Mouse (Mus musculus): ENCODE measurements around the gene Dock6. TPM values are rescaled to one million over a fixed set of nuclear protein-coding genes. Genes with fewer than 3 reads are reported as not detected.
A peak's percentile ranks its signal among the peaks of the same experiment; 100 is the strongest.

The Dock6 gene
- total RNA-seq, 2 experiments from 2014 or later = 23.5 to 25.2 TPM

GRCm38 (mm10) chr9:21849691-21850677, 2.5 kb downstream of the Dock6 start:
- intact Hi-C loops (cut with DNase I) = no loop called here
- no peak for DNase-seq (ENCODE audit: extremely low spot score in 1 of 2, low spot score in 2 of 2)

DNA sequence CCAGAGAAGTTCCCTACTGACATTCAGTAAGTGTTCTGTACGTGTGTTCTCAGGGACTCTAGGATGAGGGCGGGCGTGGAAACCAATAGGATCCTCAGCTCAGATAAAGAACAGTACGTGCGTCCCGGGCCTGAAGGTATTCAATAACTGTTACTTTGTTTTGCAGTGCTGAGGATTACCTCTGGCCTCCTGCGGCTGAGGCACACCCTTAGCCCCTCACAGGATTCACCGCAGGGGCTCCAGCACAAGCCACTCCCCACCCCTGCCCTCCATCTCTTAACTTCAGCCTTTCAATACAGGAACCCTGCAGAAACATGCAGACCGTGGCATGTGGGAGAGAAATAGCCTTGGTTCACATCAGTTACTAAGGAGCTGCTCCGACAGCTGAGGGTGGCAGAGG, 4.5 kb downstream of the Dock6 start:
- DNase-seq (ENCODE audit: extremely low spot score in 1 of 2, low spot score in 2 of 2) = no peak
- intact Hi-C loops (cut with DNase I) = no loop called here

DNA sequence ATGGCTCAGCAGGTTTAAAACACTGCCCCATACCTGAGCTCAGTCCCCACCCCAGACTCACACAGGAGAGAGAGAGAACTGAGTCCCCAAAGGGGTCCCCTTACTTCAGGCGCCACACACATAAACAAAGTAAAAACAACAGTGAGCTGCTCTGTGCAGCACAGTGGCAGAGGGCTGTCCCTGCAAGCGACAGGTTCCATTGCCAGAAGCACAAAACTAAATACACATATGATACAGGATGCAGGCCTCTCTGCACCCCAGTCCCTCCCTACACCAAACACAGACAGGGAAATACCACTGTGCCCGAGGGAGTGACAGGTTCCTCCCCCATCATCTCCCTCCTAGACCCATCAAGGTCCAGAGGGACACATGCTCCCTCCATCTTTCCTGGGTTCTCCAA, 5.0 kb downstream of the Dock6 start:
- intact Hi-C loops (cut with DNase I) = no loop called here
- no peak for DNase-seq (ENCODE audit: extremely low spot score in 1 of 2, low spot score in 2 of 2)

GRCm38 (mm10) chr9:21846755-21847341, 5.6 kb downstream of the Dock6 start:
- intact Hi-C loops (cut with DNase I) = no loop called here
- DNase-seq (ENCODE audit: extremely low spot score in 1 of 2, low spot score in 2 of 2) = peak in 1 of 2 experiments; percentile 88

DNA sequence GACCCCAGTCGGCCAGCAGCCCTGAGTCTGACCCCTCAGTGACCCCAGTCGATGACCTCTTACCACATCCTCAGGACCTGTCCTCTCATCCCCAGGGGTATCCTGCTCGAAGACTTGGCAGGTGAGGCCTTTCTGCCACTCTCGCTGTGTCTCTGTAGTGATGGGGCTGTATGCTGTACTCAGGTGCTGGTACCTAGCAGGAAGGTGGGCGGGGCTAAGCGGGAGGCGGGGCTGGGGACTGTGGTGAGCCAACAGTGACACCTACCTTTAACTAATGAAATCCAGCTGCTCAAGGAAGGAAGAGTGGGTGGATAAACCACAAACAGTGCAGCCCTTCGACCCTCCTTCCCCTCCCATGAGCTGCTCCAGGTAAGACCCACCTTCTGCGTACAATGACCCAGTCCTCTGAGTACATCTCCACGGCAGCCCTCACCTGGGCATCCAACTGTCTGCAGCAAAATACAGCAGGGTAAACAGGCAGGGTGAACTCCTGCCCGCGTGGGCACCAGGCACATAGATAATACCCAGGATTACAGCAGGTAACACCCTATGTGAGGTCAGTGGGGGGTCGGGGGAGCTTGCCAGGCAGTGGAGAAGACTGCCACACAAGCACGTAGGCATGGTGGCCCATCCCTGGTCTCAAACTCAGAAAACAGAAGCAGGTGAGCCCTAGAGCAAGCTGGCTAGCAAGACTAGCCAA, 6.9 kb downstream of the Dock6 start:
- intact Hi-C loops (cut with DNase I) = no loop called here
- DNase-seq (ENCODE audit: extremely low spot score in 1 of 2, low spot score in 2 of 2) = no peak

DNA sequence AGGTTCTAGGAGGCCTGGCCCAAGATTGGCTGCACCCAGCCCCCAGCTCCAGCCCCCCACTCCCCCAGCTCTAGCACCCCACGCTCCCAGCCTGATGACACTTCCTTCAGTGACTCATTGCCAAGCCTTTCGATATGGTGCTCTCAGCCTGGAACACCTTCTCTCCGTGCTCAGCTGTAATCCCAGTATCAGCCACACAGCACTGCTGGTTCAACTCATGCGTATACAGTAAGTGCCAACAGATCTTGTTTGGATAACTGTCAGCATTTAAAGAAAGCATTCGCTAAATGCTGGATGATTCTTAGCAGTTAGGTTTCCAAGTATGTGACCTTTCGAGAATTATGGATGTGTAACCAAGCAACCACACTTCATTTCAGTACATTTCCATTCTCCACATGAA, 9.3 kb downstream of the Dock6 start:
- DNase-seq (ENCODE audit: extremely low spot score in 1 of 2, low spot score in 2 of 2) = no peak
- intact Hi-C loops (cut with DNase I) = no loop called here

DNA sequence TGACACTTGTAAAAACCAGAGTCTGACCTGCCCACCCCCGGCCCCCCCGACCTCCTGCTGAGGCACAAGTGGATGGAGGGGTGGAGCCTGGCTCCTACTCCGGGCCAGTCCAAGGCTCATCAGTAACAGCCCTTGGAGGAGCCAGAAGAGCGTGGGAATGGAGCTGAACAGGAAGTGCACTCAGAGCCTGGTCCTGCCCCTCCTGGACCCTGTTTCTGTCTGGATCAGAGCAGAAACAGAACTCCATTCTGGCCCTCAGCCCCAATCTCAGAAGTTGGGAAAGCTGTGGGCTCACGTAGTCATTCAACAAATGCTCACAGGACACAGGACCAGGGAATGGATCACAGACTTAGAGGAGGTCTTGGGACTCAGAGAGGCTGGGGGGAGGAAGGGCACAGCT, 10.0 kb downstream of the Dock6 start:
- intact Hi-C loops (cut with DNase I) = no loop called here
- DNase-seq (ENCODE audit: extremely low spot score in 1 of 2, low spot score in 2 of 2) = peak in 1 of 2 experiments; percentile 62

- no peak for DNase-seq (ENCODE audit: extremely low spot score in 1 of 2, low spot score in 2 of 2)
Measured at GRCm38 (mm10) chr9:21841340-21841739, 11.1 kb downstream of the Dock6 start.

DNA sequence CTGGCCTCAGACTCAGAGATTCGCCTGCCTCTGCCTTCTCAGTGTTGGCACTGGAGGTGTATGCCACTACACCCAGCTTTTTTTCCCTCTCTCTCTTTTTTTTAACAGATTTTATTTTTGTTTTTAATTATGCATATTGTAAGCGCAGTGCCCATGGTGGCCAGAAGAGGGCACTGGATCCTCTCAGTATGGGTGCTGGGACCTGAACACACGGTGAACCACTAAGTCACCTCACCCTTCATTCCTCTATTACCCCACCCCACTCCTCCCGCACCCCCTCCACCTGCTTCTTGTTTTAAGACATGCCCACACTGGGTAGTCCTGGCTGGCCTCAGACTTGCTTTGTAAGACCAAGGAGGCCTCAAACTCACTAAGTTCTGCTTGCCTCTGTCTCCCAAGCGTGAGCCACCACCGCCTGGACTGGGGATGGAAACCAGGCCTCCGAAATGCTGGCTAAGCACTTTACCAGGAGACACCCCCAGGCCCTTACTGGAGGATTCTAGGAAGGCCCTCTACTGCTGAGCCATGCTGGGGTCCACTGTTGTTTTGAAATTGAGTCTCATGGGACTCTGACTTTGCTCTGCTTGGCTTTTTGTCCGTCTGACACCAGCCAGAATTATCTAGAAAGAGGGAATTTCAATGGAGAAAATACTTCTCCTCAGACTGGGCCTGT, 12.2 kb downstream of the Dock6 start:
- intact Hi-C loops (cut with DNase I) = no loop called here
- DNase-seq (ENCODE audit: extremely low spot score in 1 of 2, low spot score in 2 of 2) = no peak

More at GRCm38 (mm10) chr9:21841340-21841739, 11.1 kb downstream of the Dock6 start:
- intact Hi-C loops (cut with DNase I) = no loop called here

- no peak for DNase-seq (ENCODE audit: extremely low spot score in 1 of 2, low spot score in 2 of 2)
- intact Hi-C loops (cut with DNase I) = no loop called here
Measured at GRCm38 (mm10) chr9:21837690-21838089, 14.7 kb downstream of the Dock6 start.

DNA sequence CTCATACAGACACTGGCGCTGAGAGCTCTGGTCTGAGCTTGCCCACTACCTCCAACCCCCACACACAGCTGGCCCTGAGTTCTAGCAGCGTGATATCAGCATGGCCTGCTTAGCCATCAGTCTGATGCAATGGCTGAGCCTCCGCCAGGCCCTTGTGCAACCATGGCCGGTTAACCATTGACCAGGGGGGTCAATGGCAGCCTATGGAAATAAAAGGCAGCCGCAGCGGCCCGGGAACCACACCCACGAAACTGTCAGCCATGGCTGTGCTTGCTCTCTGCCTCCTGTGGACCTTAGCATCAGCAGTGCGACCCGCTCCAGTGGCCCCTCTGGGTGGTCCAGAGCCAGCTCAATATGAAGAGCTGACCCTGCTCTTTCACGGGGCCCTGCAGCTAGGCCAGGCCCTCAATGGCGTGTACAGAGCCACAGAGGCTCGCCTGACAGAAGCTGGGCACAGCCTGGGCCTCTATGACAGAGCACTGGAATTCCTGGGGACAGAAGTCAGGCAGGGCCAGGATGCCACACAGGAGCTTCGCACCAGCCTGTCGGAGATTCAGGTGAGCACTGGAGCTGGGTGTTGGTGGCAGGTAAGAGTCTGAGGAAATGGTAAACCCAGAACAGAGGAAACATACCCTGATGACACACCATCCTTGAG, 17.1 kb downstream of the Dock6 start, which contains the start of gene Angptl8:
Gene Angptl8, plus strand, starts transcription at position 253 of the 655 bp plus-strand sequence.
- DNase-seq (ENCODE audit: extremely low spot score in 1 of 2, low spot score in 2 of 2) = no peak
- intact Hi-C loops (cut with DNase I) = no loop called here

GRCm38 (mm10) chr9:21831558-21832240, 20.7 kb downstream of the Dock6 start:
- intact Hi-C loops (cut with DNase I) = no loop called here
- no peak for DNase-seq (ENCODE audit: extremely low spot score in 1 of 2, low spot score in 2 of 2)

GRCm38 (mm10) chr9:21830936-21831335, 21.5 kb downstream of the Dock6 start:
- DNase-seq (ENCODE audit: extremely low spot score in 1 of 2, low spot score in 2 of 2) = no peak
- intact Hi-C loops (cut with DNase I) = no loop called here

DNA sequence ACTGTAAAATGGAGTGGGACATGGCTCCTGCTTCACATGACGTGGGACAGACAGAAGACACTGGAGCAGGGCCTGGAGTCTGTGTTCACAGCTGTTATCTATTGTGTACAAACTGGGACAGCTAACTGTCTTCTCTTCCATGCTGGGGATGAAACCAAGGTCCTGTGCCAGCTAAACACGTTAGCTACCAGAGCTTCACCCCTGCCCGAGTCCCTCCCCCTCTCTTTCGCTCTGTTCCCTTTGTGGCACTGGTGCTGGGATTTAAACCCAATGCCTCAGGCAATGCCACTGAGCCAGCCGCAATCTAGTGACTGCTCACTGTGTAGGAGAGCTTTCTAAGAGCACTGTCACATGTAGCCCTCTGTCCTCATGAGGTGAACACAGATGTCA, 22.0 kb downstream of the Dock6 start:
- no peak for DNase-seq (ENCODE audit: extremely low spot score in 1 of 2, low spot score in 2 of 2)
- intact Hi-C loops (cut with DNase I) = no loop called here

GRCm38 (mm10) chr9:21829834-21830460, 22.5 kb downstream of the Dock6 start:
- DNase-seq (ENCODE audit: extremely low spot score in 1 of 2, low spot score in 2 of 2) = no peak
- intact Hi-C loops (cut with DNase I) = no loop called here

DNA sequence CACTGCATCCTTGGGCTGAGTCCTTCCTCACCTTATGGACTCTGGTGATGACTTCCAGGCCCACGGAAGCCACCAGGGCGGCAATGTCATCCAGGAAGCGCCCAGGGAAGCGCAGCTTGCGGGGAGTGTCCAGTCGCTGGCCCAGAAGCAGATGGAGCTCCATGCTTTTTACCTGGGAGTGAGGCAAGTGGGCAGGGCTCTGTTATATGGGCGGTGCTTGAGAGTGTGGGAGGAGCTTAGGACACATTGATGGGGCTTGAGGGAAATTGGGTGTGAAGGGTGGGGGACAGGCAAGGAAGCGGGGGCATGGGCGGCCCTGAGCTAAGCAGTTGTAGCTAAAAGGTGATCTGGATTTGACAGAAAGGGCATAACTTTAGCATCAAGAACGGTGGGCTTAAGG, 28.1 kb downstream of the Dock6 start:
- intact Hi-C loops (cut with DNase I) = no loop called here
- DNase-seq (ENCODE audit: extremely low spot score in 1 of 2, low spot score in 2 of 2) = no peak

GRCm38 (mm10) chr9:21823957-21824356, 28.5 kb downstream of the Dock6 start:
- intact Hi-C loops (cut with DNase I) = no loop called here
- no peak for DNase-seq (ENCODE audit: extremely low spot score in 1 of 2, low spot score in 2 of 2)

DNA sequence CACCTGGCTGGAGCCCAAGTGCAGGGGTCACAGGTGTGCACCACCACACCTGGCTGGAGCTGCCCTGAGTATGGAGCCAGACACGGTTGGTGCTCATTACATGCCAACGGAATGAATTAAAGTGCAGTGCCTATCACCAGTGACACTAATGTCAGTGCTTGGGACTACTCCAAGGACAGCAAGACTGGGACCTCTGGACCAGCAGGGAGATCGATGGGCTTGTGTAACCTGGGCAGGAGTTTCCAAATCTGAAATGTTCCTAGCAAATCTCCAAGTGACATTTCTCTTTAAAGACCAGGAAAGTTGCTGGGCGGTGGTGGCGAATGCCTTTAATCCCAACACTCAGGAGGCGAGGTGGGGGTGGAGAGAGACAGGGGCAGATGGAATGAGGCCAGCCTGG, 29.7 kb downstream of the Dock6 start:
- DNase-seq (ENCODE audit: extremely low spot score in 1 of 2, low spot score in 2 of 2) = no peak
- intact Hi-C loops (cut with DNase I) = no loop called here

Data from left cerebral cortex, postnatal 10 days (tissue).